Mouse (Mus musculus) kidney, embryonic 16.5 days (tissue): ENCODE results near the gene Mindy1. TPM values are rescaled to one million over a fixed set of nuclear protein-coding genes. Genes with fewer than 3 reads are reported as not detected.

Experiments used
- ATAC-seq: fragments of 200-750 bp; cut with Nextera tagmentation; 2 replicates; pipeline ENCODE4 v1.8.0; 2017; ENCODE audit warnings: moderate TSS enrichment; ENCODE audit not compliant: low FRiP score, low TSS enrichment
- H3K27ac ChIP-seq: fragments of 300-500 bp; sonication (generic); 2 replicates; pipeline ENCODE4 v1.5.1; 2014; ENCODE audit warnings: low read length
- H3K27me3 ChIP-seq: fragments of 300-500 bp; sonication (generic); 2 replicates; pipeline ENCODE4 v1.6.1; 2014; ENCODE audit warnings: low read length, control low read depth, mixed read lengths; ENCODE audit not compliant: insufficient read depth
- H3K36me3 ChIP-seq: fragments of 300-500 bp; sonication (generic); 2 replicates; pipeline ENCODE4 v1.6.1; 2014; ENCODE audit warnings: low read length, control low read depth, mixed read lengths; ENCODE audit not compliant: insufficient read depth
- H3K4me1 ChIP-seq: fragments of 300-500 bp; sonication (generic); 2 replicates; pipeline ENCODE4 v1.6.1; 2014; ENCODE audit warnings: low read length, control low read depth, mixed read lengths; ENCODE audit not compliant: insufficient read depth
- H3K4me2 ChIP-seq: fragments of 300-500 bp; sonication (generic); replicated peaks from 2 replicates; pipeline ENCODE4 v1.6.1; 2014; ENCODE audit warnings: low read depth, low read length
- H3K4me3 ChIP-seq: fragments of 300-500 bp; sonication (generic); 2 replicates; pipeline ENCODE4 v1.5.1; 2014; ENCODE audit warnings: mild to moderate bottlenecking, low read length
- H3K9ac ChIP-seq: fragments of 300-500 bp; sonication (generic); replicated peaks from 2 replicates; pipeline ENCODE4 v1.6.1; 2014; ENCODE audit warnings: low read length
- H3K9me3 ChIP-seq: fragments of 300-500 bp; sonication (generic); 2 replicates; pipeline ENCODE4 v1.6.1; 2016; ENCODE audit warnings: low read length, control low read depth
- WGBS: fragments of 180-500 bp; shearing (Covaris S2); extraction: QIAGEN DNeasy Blood & Tissue Kit; methylation state at CpG from one replicate; pipeline ENCODE4 v1.1.7; 2014; 5-methylcytosine and 5-hydroxymethylcytosine counted together
- polyA plus RNA-seq: library from polyadenylated mRNA; unstranded; fragments of >200 nt; fragmentation: Nextera tagmentation; extraction: Ambion mirVana; gene quantifications from 2 replicates; pipeline ENCODE4 v1.2.1, GENCODE M21; 2015

The Mindy1 gene
- polyA plus RNA-seq, 1 experiment from 2014 or later, result 57.0 TPM

GRCm38 (mm10) chr3:95266052-95266451 lies 15.1 kb upstream of the Mindy1 start:
- peaks cover 23% of the 10 kb centered on the region for H3K36me3 ChIP-seq
- no peaks in the 10 kb centered on the region for H3K27me3 ChIP-seq
- H3K4me3 ChIP-seq, result no peak overlapping the region
- no peak for ATAC-seq
- peaks cover 3% of the 10 kb centered on the region; the same call in 1 of the 2 replicates for H3K4me1 ChIP-seq
- no peaks in the 10 kb centered on the region for H3K9me3 ChIP-seq
- WGBS, result 89% methylated on average over 3 of the region's 3 CpGs
- no peak overlapping the region for H3K9ac ChIP-seq
- H3K4me2 ChIP-seq, result no peak overlapping the region
- H3K27ac ChIP-seq, result no peak overlapping the region

DNA sequence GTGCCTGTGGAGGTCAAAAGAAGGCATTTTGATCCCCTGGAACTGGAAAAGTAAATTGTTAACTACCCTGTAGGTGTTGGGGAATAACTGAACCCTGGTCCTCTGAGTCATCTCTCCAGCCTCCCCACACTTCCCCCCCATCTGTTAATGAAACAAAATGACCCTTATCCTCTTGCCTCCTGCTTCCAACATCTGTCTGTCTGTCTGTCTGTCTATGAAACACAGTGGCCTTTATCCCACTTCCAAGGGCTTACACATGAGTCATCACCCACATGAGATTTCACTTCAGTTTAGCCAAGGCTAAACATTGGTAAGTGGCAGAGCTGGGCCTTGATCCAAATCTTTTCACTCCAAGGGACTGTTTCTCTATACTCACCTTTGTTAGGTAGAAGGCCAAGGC lies 13.3 kb upstream of the Mindy1 start:
- H3K27me3 ChIP-seq, result no peaks in the 10 kb centered on the region
- H3K4me1 ChIP-seq, result peaks cover 3% of the 10 kb centered on the region; the same call in 1 of the 2 replicates
- no peak overlapping the region for H3K4me3 ChIP-seq
- H3K27ac ChIP-seq, result no peak overlapping the region
- H3K4me2 ChIP-seq, result no peak overlapping the region
- no peaks in the 10 kb centered on the region for H3K9me3 ChIP-seq
- no peak overlapping the region for H3K9ac ChIP-seq
- H3K36me3 ChIP-seq, result peaks cover 12% of the 10 kb centered on the region
- ATAC-seq, result no peak

- 76% methylated on average over 5 of the region's 5 CpGs for WGBS
- Histone ChIP-seq H3K27me3 (no peaks in the 10 kb centered on the region), H3K4me3 (no peak overlapping the region), H3K9me3 (no peaks in the 10 kb centered on the region), H3K36me3 (peaks cover 12% of the 10 kb centered on the region), H3K27ac (no peak overlapping the region; the same call in 1 of the 2 replicates), H3K9ac (no peak overlapping the region), H3K4me2 (no peak overlapping the region), H3K4me1 (peaks cover 3% of the 10 kb centered on the region; the same call in 1 of the 2 replicates)
- ATAC-seq, result no peak
Measured at GRCm38 (mm10) chr3:95269789-95270188, 11.4 kb upstream of the Mindy1 start.

GRCm38 (mm10) chr3:95270766-95271364 lies 10.3 kb upstream of the Mindy1 start:
- H3K4me1 ChIP-seq, result peaks cover 3% of the 10 kb centered on the region; the same call in 1 of the 2 replicates
- no peaks in the 10 kb centered on the region for H3K9me3 ChIP-seq
- no peak overlapping the region for H3K27ac ChIP-seq
- no peak overlapping the region for H3K4me3 ChIP-seq
- WGBS, result 81% methylated on average over 12 of the region's 12 CpGs
- peaks cover 12% of the 10 kb centered on the region for H3K36me3 ChIP-seq
- no peak overlapping the region for H3K4me2 ChIP-seq
- no peaks in the 10 kb centered on the region for H3K27me3 ChIP-seq
- no peak overlapping the region for H3K9ac ChIP-seq
- ATAC-seq, result no peak

DNA sequence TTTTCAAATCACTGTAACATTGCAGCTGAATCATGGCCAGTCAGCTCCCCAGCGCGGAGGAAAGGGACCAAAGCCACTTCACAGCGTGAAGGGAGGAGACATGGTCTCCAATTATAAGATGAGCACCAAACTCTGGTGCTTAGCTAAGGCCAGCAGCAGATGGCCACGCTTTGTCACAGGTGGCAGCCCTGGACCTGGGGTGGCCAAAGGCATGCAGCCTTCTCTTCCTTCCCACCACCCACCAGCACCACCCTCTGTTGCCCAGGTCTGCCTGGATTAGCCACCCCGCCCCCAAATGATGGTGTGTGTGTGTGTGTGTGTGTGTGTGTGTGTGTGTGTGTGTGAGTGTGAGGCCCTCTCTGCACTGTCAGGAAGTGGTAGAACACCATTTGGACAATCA lies 7.7 kb upstream of the Mindy1 start:
- Histone ChIP-seq H3K27me3 (no peaks in the 10 kb centered on the region), H3K4me2 (no peak overlapping the region), H3K36me3 (no peaks in the 10 kb centered on the region), H3K9ac (no peak overlapping the region), H3K4me3 (no peak overlapping the region), H3K4me1 (peaks cover 14% of the 10 kb centered on the region), H3K9me3 (no peaks in the 10 kb centered on the region), H3K27ac (no peak overlapping the region)
- ATAC-seq, result no peak
- 94% methylated on average over 5 of the region's 5 CpGs for WGBS

DNA sequence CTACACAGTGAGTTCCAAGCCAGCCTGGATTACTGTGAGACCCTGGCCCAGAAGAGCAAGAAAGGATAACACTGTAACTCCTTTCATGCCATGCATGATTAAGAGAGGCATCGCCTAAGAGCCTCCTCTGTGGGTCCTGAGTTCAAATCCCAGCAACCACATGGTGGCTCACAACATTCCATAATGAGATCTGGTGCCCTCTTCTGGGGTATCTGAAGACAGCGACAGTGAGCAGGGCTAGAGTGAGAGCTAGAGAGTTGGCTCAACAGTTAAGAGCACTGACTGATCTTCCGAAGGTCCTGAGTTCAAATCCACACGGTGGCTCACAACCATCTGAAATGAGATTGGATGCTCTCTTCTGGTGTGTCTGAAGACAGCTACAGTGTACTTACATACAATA lies 6.7 kb upstream of the Mindy1 start:
- Histone ChIP-seq H3K4me2 (no peak overlapping the region), H3K27me3 (no peaks in the 10 kb centered on the region), H3K36me3 (no peaks in the 10 kb centered on the region), H3K9ac (no peak overlapping the region), H3K9me3 (no peaks in the 10 kb centered on the region), H3K4me1 (peaks cover 14% of the 10 kb centered on the region), H3K4me3 (no peak overlapping the region), H3K27ac (no peak overlapping the region)
- ATAC-seq, result no peak
- WGBS, result 99% methylated on average over 4 of the region's 4 CpGs

- H3K36me3 ChIP-seq, result no peaks in the 10 kb centered on the region
- H3K27ac ChIP-seq, result no peak overlapping the region
- no peak overlapping the region for H3K4me3 ChIP-seq
- H3K9ac ChIP-seq, result no peak overlapping the region
- no peaks in the 10 kb centered on the region for H3K27me3 ChIP-seq
- peaks cover 10% of the 10 kb centered on the region for H3K4me1 ChIP-seq
- WGBS, result 54% methylated on average over 6 of the region's 6 CpGs
- no peak for ATAC-seq
- no peak overlapping the region for H3K4me2 ChIP-seq
- no peaks in the 10 kb centered on the region for H3K9me3 ChIP-seq
Measured at GRCm38 (mm10) chr3:95275161-95275560, 6.0 kb upstream of the Mindy1 start.

GRCm38 (mm10) chr3:95276428-95276934 lies 4.7 kb upstream of the Mindy1 start:
- Histone ChIP-seq H3K4me3 (no peak overlapping the region), H3K9me3 (no peaks in the 10 kb centered on the region), H3K27me3 (no peaks in the 10 kb centered on the region), H3K4me2 (no peak overlapping the region), H3K36me3 (no peaks in the 10 kb centered on the region), H3K27ac (no peak overlapping the region), H3K9ac (no peak overlapping the region), H3K4me1 (peaks cover 15% of the 10 kb centered on the region)
- no peak for ATAC-seq
- 52% methylated on average over 5 of the region's 5 CpGs for WGBS

DNA sequence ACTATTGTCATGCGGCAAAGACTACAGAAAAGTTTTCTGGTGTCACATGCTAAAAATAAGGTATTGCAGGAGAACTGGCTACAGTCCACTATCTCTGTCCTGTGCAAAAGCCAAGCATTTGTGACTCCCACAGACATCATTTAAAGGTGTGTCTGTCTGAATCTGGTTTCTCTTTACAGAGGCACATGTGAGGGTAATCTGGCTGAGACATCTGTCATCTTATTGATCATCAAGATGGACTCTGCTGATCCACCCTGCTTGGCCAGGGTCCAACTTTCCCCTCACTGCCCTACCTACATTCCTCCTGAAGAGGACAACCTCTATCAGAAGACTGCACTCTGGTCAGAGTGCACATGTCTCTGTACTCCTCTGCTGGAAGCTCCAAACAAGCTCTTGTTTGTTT lies 4.0 kb upstream of the Mindy1 start:
- WGBS, result 71% methylated on average over 1 of the region's 1 CpGs
- H3K27ac ChIP-seq, result peak overlapping the region; percentile 23; the same call in 1 of the 2 replicates
- H3K4me1 ChIP-seq, result peaks cover 15% of the 10 kb centered on the region
- no peaks in the 10 kb centered on the region for H3K36me3 ChIP-seq
- H3K9me3 ChIP-seq, result no peaks in the 10 kb centered on the region
- H3K9ac ChIP-seq, result no peak overlapping the region
- H3K4me2 ChIP-seq, result no peak overlapping the region
- no peak overlapping the region for H3K4me3 ChIP-seq
- H3K27me3 ChIP-seq, result no peaks in the 10 kb centered on the region
- no peak for ATAC-seq

- Histone ChIP-seq H3K9ac (peak overlapping the region; percentile 86), H3K36me3 (no peaks in the 10 kb centered on the region), H3K4me3 (peak overlapping the region; percentile 73), H3K4me1 (peaks cover 36% of the 10 kb centered on the region), H3K27me3 (no peaks in the 10 kb centered on the region), H3K4me2 (peak overlapping the region; percentile 80), H3K9me3 (no peaks in the 10 kb centered on the region), H3K27ac (peak overlapping the region; percentile 92)
- 14% methylated on average over 8 of the region's 8 CpGs for WGBS
- no peak for ATAC-seq
Measured at GRCm38 (mm10) chr3:95280747-95281146, 398 bp upstream of the Mindy1 start.
